Mouse (Mus musculus): Measurements from ENCODE around the gene Rnf157. TPM values are rescaled to one million over a fixed set of nuclear protein-coding genes. Genes with fewer than 3 reads are reported as not detected.

Rnf157 gene
- total RNA-seq (2023): 8.8 TPM

DNA sequence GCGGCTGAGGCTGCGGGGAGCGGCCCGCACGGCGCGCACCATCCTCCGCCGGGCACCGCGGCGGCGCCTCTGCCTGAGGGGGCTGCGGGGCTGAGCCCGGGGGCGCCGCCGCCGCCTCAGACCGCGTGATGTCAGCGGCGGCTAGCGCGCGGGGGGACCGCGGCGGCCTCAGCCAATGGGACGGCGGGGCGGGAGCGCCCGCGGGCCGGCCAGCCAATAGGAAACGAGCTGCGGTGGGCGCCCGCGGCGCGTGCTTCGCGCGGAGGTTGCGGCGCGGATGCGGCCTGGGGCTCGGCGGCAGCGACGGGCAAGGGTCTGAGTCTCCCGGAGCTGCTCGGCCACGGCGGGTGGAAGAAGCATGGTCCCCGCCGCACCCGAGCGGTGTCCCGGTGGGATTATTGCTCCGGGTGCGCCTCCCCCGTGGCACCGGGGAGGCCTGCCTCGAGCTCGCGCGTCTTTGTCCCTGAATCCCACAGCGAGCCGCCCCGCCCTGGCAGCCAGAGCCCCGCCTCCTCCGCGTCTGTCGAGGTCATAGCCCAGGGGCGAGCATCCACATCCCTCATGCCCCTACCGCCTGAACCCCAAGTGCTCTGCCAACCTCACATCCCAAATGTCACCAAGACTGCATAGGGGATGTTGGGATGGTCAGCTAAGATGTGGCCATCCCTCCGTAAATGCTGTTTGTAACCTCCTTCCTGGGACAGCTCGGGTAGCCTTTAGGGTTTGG is at the start of gene Rnf157:
Gene Rnf157 (minus strand): TSS at position 129 of the 727 bp plus-strand sequence.

GRCm38 (mm10) chr11:116433356-116434286 is 20.8 kb upstream of the Rnf157 start, which contains the start of gene Ubald2:
Ubald2 (plus strand) TSS chr11:116434094.

DNA sequence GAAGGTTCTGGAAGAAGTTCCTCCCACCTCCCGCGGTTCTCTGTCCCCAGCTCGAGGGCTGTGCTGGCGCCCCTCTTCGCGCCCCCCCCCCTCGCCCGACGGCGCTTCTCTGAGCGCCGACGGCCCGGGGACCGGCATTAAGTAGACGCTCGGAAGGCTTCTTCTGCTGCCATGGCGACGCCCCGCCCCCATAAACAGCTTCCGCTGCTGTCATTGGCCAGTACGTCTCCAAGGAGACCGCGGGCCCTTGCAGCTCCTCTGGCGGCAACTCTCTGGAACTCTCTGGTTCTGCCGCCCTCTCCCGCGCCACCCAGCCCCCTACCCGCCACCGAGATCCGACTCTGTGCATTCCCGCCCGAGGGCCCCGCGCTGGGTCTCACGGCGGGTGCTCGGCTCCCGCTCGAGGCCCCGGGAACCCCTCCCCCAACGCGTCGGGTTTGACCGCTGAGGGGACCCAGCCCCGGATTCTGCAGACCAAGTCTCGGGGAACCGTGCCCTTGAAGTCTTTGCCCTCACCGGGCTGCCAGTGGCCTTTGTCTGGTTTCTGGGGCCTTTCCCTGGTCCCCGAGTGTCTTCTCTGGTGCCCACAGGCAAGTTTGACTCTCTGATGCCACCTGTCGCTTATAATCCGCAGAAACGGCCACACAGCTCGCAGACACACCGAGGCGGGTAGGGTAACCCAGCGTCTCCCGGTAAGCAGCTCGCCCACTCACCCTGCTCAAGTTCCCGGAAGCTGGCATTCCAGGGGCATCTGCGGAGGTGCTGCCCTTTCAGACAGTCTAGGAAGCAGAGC is 77.4 kb downstream of the Rnf157 start, which contains the start of gene Foxj1:
Gene Foxj1 (minus strand): TSS at position 156 of the 793 bp plus-strand sequence.

GRCm38 (mm10) chr11:116307019-116307725 is 105.7 kb downstream of the Rnf157 start, which contains the start of gene Exoc7:
Exoc7 (minus strand) TSS chr11:116307233.

Other genes starting within 250 kb of the Rnf157 start
- 27.4 TPM for gene Fbf1, start 244.9 kb downstream of the Rnf157 start, total RNA-seq (2023)
- gene Ten1, start 214.2 kb downstream of the Rnf157 start, total RNA-seq (2023): 43.3 TPM
- 24.0 TPM for gene Acox1, start 214.0 kb downstream of the Rnf157 start, total RNA-seq (2023)
- gene Evpl, start 175.0 kb downstream of the Rnf157 start, total RNA-seq (2023): 0.44 TPM
- gene Srp68, start 138.8 kb downstream of the Rnf157 start, total RNA-seq (2023): 67.5 TPM
- not detected for gene Galr2, start 132.1 kb downstream of the Rnf157 start, total RNA-seq (2023)
- 60.6 TPM for gene Exoc7, start 105.8 kb downstream of the Rnf157 start, total RNA-seq (2023)
- not detected for gene Foxj1, start 77.6 kb downstream of the Rnf157 start, total RNA-seq (2023)
- 107 TPM for gene Ubald2, start 21.1 kb upstream of the Rnf157 start, total RNA-seq (2023)
- 0.21 TPM for gene Qrich2, start 53.2 kb upstream of the Rnf157 start, total RNA-seq (2023)
- 78.4 TPM for gene Prpsap1, start 81.2 kb upstream of the Rnf157 start, total RNA-seq (2023)
- 0.18 TPM for gene Sphk1, start 117.9 kb upstream of the Rnf157 start, total RNA-seq (2023)
- 24.5 TPM for gene Ube2o, start 168.4 kb upstream of the Rnf157 start, total RNA-seq (2023)
- gene Aanat, start 173.4 kb upstream of the Rnf157 start, total RNA-seq (2023): not detected
- 19.1 TPM for gene Rhbdf2, start 214.0 kb upstream of the Rnf157 start, total RNA-seq (2023)
- not detected for gene Prcd, start 240.5 kb upstream of the Rnf157 start, total RNA-seq (2023)
- gene Cygb, start 241.3 kb upstream of the Rnf157 start, total RNA-seq (2023): not detected